In genomic region chr1:32959316-32959715, GRCm38 (mm10) we compare ENCODE assay signal across 21 mouse cellular contexts.
DNase-seq lines count a peak whose midpoint lies in the region; ATAC-seq and TF ChIP-seq lines count a peak whose summit lies in the region.
"Had no signal": no experiment of that assay in that cellular context is flagged by ENCODE, and none has a peak within 500 bp of the region (broad histone marks: within the 10 kb centered on the region; RNA-seq: fewer than 3 reads in every experiment).

No protein-coding gene starts in this region.

- H3K9ac ChIP-seq in stomach, postnatal 0 days (ENCODE audit: low read length), result no peak overlapping the region
- H3K9ac ChIP-seq in midbrain, embryonic 13.5 days (replicated peaks), result no peak overlapping the region
- H3K9ac ChIP-seq: embryonic facial prominence, embryonic 13.5 days; forebrain, embryonic 12.5 days; heart, embryonic 15.5 days; hindbrain, embryonic 13.5 days had no signal

- no peak overlapping the region for H3K4me2 ChIP-seq in stomach, postnatal 0 days (replicated peaks; ENCODE audit: low read depth)
- H3K4me2 ChIP-seq in midbrain, embryonic 13.5 days (replicated peaks), result no peak overlapping the region
- H3K4me2 ChIP-seq: embryonic facial prominence, embryonic 13.5 days; forebrain, embryonic 12.5 days; heart, embryonic 11.5 days; heart, embryonic 15.5 days; hindbrain, embryonic 13.5 days had no signal

- no peak for TF ChIP-seq EP300 in stomach, postnatal 0 days (optimal IDR thresholded peaks at IDR 0.05)

- TF ChIP-seq CTCF in stomach, postnatal 0 days (IDR thresholded peaks at IDR 0.05; ENCODE audit: low read depth), result no peak

- ATAC-seq in stomach, postnatal 0 days (ENCODE audit: low FRiP score, low TSS enrichment), result no peak
- ATAC-seq in midbrain, embryonic 13.5 days, result no peak
- ATAC-seq: forebrain, embryonic 16.5 days; hindbrain, postnatal 0 days had no signal

- H3K4me3 ChIP-seq in stomach, postnatal 0 days (ENCODE audit: low read depth, low read length), result no peak overlapping the region
- H3K4me3 ChIP-seq in midbrain, embryonic 13.5 days (replicated peaks), result no peak overlapping the region
- H3K4me3 ChIP-seq: embryonic facial prominence, embryonic 13.5 days; forebrain, embryonic 12.5 days; heart, embryonic 15.5 days; hindbrain, embryonic 13.5 days had no signal

- H3K4me1 ChIP-seq in stomach, postnatal 0 days (replicated peaks; ENCODE audit: control insufficient read depth, insufficient read depth), result no peaks in the 10 kb centered on the region
- no peaks in the 10 kb centered on the region for H3K4me1 ChIP-seq in midbrain, embryonic 13.5 days (replicated peaks)
- H3K4me1 ChIP-seq: embryonic facial prominence, embryonic 13.5 days; forebrain, embryonic 12.5 days; heart, embryonic 15.5 days; hindbrain, embryonic 13.5 days had no signal

- peak; percentile 2 for DNase-seq in left cerebral cortex, postnatal 4 days
- DNase-seq in left cerebral cortex, adult 8-10 months (ENCODE audit: low spot score in 2 of 2), result no peak
- DNase-seq in layer of hippocampus, adult 18-20 months (ENCODE audit: low spot score in 2 of 2), result peak; percentile 11 to 64
- DNase-seq in layer of hippocampus, adult 9-11 months, result peak; percentile 55
- DNase-seq in testis, postnatal 14 days (ENCODE audit: low spot score), result no peak
- DNase-seq in stomach, postnatal 0 days (ENCODE audit: low spot score), result no peak
- DNase-seq: adrenal gland, postnatal 10 days; cerebellum, adult 11-12 months; cerebellum, postnatal 25 days; gastrocnemius, postnatal 10 days; heart, adult 18-20 months; heart, postnatal 14 days had no signal

- no peaks in the 10 kb centered on the region for H3K9me3 ChIP-seq in stomach, postnatal 0 days (ENCODE audit: control insufficient read depth, low read length)
- no peaks in the 10 kb centered on the region for H3K9me3 ChIP-seq in midbrain, embryonic 13.5 days
- H3K9me3 ChIP-seq: embryonic facial prominence, embryonic 13.5 days; forebrain, embryonic 12.5 days; heart, embryonic 15.5 days; hindbrain, embryonic 13.5 days had no signal

- no peaks in the 10 kb centered on the region for H3K27me3 ChIP-seq in stomach, postnatal 0 days (ENCODE audit: control insufficient read depth, insufficient read depth, low read length)
- H3K27me3 ChIP-seq in midbrain, embryonic 13.5 days, result no peaks in the 10 kb centered on the region
- H3K27me3 ChIP-seq: CH12.LX; embryonic facial prominence, embryonic 13.5 days; forebrain, embryonic 12.5 days; heart, embryonic 15.5 days; hindbrain, embryonic 13.5 days had no signal

- 77% methylated on average over 6 of the region's 6 CpGs for WGBS in stomach, postnatal 0 days
- 92% methylated on average over 6 of the region's 6 CpGs for WGBS in midbrain, embryonic 13.5 days

- intact Hi-C loops in left cerebral cortex, postnatal 4 days (cut with DNase I), result no loop called here

- H3K27ac ChIP-seq in stomach, postnatal 0 days (replicated peaks), result no peak overlapping the region
- no peak overlapping the region for H3K27ac ChIP-seq in midbrain, embryonic 13.5 days
- H3K27ac ChIP-seq: embryonic facial prominence, embryonic 13.5 days; forebrain, embryonic 12.5 days; heart, embryonic 15.5 days; hindbrain, embryonic 13.5 days; hindbrain, postnatal 0 days had no signal

- no peaks in the 10 kb centered on the region for H3K36me3 ChIP-seq in stomach, postnatal 0 days (ENCODE audit: control insufficient read depth, insufficient read depth, low read length)
- no peaks in the 10 kb centered on the region for H3K36me3 ChIP-seq in midbrain, embryonic 13.5 days
- H3K36me3 ChIP-seq: embryonic facial prominence, embryonic 13.5 days; forebrain, embryonic 12.5 days; heart, embryonic 15.5 days; hindbrain, embryonic 13.5 days had no signal

Comparison
In these comparisons a context has a peak if more than half of its experiments do, and no peak if none do; other contexts are left out.
1. DNase-seq: peak in left cerebral cortex, postnatal 4 days (single experiment), layer of hippocampus, adult 18-20 months (2 of 2) and layer of hippocampus, adult 9-11 months (single experiment); none in left cerebral cortex, adult 8-10 months (0 of 2), testis, postnatal 14 days (single experiment) and stomach, postnatal 0 days (single experiment).